Mouse (Mus musculus) thymus, adult 18-20 months (tissue): ENCODE data around the gene Tmprss7.

Experiments
- DNase-seq, 2 experiments: peaks; one replicate each; pipeline ENCODE4 v3.0.0; 2022; ENCODE audit warnings: mixed read lengths in 2 of 2

The Tmprss7 gene

GRCm38 (mm10) chr16:45623230-45623629 lies 70.2 kb downstream of the Tmprss7 start:
- no peak for DNase-seq

- DNase-seq, result no peak
Observed at GRCm38 (mm10) chr16:45619751-45620375, 73.6 kb downstream of the Tmprss7 start.

DNA sequence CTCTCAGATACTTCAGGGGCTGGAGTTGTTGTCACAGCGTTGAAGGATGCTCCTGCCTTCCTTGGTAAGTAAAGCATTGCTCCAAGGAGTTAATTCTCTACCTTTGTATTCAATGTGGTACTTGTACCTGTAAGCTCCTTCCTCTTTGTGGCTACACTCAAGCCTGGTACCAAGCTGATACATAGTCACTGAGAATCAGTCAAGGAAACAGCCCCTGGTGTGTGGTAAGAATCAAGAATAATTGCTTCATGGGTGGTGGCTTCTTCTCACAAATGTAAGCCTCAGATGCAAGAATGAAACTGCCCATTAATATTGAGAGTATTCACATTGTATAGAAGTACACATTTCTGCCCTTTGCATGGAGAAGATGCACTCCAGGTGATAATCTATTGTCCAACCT lies 77.5 kb downstream of the Tmprss7 start:
- no peak for DNase-seq

DNA sequence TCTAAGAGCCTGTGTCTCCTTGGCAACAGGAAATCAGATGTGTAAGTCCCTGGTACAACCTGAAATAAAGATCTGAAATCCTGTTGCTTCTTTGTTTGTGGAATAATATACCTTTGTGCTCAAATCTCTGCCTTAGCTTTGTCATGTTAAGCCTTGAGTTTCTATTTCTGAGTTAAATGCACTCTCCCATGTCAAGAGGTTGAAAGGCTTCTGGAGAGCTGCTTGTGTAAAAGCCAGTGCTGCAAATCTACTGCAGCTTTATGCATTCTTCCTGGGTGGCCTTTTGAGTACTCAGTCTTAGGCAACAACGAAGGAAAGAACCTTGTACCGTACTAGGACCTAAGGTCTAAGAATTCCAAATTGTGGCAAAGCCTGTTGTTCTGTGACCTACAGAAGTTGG lies 80.2 kb downstream of the Tmprss7 start:
- no peak for DNase-seq

DNA sequence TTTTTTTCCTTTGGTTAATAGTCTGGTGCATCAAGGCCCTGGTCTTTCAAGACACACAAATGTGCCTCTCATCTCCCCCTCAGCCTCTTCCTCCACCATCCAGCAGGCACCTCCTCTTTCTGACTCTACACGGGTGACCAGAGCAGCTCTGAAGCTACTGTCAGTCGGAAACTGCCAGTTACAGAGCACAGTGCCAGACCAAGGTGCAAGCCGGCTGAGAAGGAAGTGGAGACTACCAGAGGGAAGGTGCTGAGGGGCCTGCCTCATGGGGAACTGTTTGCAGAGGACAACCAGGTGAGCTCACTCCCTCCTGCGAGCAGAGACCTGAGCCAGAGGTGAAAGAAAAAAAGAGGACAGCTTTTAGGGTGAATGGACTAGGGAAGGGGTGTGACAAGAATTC lies 83.2 kb downstream of the Tmprss7 start, which contains the start of gene Gcsam:
Gcsam (plus strand) TSS at position 114 of the 400 bp plus-strand sequence.
- DNase-seq, result no peak

- DNase-seq, result no peak
Observed at GRCm38 (mm10) chr16:45609300-45609699, 84.2 kb downstream of the Tmprss7 start.

DNA sequence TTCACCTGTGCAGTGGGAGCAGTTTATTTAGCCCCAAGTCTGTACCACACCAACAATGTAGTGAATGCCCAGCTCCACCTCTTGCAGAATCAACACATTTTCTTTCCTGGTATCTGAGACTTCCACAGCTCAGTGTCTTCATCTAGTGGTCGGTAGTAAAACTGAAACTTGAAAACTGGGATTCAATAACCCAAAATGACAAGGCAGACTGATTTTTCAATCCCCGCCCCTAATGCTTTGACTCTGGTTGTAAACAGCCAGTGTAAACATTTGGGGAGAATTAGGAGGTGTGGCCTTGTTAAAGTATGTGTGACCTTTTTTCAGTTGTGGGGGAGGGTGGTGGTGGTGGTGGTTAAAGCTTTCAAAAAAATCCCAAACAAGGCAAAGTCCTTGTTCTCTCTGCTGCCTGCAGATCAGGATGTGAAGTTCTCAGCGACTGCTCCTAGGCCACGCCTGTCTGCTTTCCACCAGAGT lies 84.9 kb downstream of the Tmprss7 start:
- DNase-seq, result no peak
